Mouse (Mus musculus) gastrocnemius, adult 8-10 months (tissue): ENCODE measurements at regions not wholly inside any gene's neighbourhood (a gene's known extent, or its start where the extent isn't known, plus 50 kb on each side); places are given as distances from the start of the nearest gene placed in this dataset.

Source experiments
- DNase-seq, 2 experiments: peaks; one replicate each; pipeline ENCODE4 v3.0.0; 2022; ENCODE audit warnings: low spot score in 2 of 2

DNA sequence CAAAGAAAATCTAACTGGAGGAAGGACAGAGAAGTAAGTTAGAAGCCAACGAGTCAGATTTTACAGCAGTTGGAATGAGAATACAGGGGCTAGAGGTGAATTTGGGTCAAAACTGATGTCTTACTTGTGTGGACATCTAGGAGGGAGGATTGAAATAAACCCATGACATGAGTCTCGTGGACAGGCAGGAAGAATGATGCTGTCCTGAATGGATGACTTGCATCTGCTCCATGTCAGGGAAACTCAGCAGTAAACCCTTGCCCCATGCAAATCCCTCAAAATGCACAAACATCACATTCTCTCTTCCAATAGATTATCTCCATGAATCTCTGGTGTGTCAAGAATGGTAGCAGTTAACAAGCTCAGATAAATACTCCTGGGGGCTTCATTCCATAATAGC, 729.1 kb downstream of the Dhx35 start:
- DNase-seq: no peak

DNA sequence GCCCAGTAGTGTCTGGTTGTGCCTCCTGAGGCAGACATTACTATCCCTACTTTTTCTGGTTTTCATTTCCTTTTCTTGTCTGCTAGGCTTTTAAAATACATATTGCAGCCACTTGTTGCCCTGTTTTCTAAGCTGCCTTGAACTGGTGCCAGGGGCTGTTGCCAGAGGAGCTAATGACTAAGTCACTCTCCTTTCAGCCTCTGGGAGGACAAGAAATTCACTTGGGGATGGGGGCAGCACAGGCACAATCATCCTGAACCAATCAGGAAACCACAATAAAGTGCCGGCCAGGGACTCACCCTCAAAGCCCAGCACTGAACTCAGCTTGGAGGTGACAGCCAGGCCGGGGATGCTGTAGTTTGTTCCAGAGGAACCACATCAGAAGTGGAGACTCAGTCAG, 740.3 kb downstream of the Dhx35 start:
- DNase-seq: peak; percentile 51 to 70

DNA sequence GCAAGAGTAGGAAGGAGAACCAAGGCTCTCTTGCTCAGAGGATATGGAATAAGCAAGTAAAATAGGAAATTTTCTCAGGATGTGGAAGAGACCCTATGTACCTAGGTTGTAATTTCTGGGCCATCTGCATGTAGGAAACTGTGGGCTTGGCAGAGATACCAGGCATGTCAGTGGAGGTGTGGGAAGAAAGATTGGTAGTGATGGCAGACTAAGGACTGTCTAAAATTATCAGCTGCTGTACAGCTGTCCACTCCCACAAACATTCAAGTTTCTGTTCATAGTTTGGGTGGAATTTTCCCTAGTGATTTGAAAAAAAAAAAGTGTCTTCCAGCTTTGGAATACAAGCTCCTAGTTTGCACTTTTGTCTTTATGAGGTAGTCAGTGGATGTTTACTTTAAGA, 744.7 kb downstream of the Dhx35 start:
- no peak for DNase-seq

DNA sequence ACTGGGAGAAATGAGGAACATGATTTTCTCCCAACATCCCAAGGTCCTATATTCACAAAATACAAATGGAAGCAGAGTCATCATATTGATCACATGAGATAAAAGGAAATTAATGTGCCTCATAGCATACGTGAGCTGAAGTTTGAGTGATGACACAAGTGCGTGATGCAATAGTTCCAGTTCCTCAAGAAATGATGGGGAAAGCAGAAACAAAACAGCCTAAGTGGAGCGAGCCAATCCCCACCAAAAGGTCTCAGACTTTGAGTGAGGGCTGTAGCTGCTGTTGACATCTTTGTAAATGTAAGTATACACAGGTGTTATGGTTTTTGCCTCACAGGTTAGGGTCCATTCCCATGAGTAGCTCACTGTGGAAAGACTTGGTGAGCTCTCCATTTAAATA, 763.0 kb downstream of the Dhx35 start:
- DNase-seq: no peak

DNA sequence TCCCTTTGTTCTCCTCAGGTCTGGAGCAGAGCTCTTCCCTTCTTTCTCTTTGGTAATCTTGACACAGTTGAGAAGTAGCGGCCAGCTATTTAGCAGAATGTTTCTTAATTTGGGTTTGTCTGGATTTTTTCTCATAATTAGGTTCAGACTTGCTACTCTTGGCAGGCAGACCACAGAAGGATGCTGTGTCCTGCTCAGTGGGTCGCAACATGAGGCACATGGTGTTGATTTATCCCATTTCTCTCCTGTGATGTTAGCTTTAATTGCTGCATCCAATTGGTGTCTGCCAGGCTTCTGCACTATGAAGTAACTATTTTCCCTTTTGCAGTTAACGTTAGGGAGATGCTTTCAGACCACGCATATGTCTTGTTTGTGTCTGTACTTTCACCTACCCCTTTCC, 768.7 kb downstream of the Gm826 start:
- no peak for DNase-seq

DNA sequence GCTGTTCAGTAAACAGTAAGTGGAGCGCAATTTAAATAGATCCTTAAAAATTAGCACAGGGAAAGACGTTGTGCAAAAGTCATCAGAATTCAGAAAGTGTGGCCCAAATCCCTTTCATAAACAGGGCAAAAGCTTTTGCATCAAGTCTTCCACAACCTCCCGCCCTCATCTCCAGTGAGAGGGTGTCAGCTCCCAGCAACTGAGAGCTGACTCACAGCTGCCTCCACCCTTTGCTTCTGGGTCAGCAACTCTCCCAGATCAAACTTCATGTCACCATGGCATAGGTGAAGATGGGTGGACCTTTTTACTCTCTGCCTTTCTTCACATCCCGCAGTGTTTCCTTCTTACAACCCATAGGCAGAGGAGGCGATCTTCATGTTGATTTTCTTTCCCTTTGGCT, 768.0 kb downstream of the Gm826 start:
- DNase-seq: peak in 1 of 2 experiments; percentile 5

DNA sequence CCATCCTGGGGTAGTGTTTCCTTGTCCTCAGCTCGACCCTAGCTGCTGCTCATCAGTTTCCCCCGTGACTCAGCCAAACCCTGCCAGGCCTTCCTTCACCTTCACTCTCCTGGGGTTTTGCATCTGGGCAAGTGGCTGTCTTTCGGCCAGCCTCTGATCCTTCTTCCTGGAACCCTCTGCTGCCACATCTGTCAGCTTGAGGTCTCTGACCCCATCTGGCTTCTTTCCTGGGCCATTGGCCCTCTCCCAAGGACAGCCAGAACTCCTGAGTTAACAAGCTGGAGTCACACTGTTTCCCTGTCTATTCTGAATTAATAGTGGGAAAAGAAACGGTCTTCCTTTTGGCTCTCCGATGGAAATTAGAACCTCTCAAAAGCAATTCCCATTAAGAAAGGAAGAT, 767.5 kb downstream of the Gm826 start:
- peak; percentile 77 to 81 for DNase-seq

DNA sequence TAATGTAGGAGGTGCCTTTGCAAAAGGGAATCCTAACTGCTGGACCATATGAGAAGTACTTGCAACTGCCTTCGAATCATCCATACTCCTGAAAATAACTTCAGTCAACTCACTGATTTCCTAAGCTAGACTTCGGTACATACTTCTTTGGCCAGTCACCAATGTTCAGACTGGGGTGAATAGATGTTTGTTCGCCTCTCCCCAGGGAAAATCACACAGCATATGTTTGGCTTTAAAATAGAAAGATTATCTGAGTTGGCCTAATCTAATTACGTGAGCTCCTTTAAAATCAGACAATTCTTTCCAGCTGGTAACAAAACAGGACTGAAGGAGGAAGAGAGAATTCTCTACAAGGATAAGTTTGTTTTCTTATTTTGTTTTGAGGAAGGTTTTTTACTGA, 765.6 kb downstream of the Gm826 start:
- DNase-seq: no peak

DNA sequence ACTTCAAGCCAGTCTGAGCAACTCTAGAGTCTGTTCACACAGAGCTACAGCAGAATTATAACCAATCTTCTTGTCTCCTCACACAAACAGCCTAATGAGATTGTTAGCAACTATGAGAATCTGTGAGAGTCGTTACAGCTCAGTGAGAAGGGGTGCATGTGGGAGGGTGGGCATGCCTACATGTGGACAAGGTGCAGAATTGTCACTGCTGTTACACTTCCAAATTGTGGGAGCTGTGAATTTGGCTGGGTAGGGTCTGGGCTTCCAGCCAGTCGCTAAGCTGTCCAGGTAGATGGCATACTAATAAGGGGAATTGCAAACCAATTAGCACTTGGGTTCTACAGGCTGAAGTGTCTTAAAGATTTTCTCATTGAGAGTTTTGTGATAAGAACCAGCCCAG, 762.1 kb downstream of the Gm826 start:
- no peak for DNase-seq

DNA sequence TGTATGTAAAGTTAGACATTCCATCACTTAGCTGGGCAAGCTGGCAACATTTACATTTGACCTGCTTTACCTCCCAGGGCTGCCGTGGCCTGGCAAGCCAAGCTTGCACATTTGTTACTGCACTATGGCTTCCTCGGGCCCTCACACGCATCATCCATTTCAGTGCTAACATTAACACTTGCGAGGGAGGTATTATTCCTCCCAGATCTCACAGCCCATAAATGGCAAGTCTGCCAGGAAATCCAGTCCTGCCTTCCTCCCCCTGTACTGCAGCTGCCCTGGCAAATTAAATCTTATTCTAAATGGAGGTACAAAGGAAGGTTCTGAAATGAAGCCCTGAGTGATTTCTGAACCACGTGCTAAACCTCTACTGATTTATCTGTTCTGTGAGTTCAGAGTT, 758.7 kb downstream of the Gm826 start:
- no peak for DNase-seq

DNA sequence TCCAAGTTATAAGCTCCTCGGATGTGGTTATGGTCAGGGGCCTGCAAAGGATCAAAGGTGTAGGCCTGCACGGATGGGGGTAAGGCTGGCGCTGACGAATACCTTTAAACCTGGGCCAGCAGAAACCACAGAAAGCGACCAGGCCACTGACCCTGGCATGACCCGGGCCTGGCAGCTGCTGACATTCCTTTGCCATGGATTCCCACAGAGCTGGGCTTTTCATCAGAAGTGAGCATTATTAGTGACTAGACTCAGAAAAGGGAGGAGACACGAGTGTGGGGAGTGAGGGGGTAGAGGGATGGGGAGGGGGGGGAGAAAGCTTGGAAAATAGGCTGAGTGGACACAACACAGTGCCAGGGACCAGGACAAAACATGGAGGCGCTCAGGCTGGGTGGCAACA, 750.9 kb downstream of the Gm826 start:
- no peak for DNase-seq

DNA sequence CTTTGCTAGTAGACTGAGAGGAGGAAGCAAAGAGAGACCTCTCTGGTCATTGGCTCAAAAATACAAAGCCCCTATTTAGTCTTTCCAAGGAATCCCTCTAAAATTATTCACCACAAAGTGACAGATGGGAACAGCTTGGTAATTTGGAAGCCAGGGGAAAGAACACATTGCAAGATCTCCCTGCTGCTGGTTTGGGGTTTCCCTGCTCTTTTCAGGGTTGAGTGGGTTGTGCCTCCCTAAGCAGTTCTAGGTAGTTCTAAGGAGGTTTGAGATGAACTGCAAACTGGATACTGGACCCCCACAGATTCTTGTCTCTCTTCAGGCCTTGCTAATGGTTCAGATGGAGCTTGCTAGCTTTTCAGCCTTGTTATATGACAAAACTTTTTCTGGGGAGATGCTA, 749.3 kb downstream of the Gm826 start:
- DNase-seq: no peak

DNA sequence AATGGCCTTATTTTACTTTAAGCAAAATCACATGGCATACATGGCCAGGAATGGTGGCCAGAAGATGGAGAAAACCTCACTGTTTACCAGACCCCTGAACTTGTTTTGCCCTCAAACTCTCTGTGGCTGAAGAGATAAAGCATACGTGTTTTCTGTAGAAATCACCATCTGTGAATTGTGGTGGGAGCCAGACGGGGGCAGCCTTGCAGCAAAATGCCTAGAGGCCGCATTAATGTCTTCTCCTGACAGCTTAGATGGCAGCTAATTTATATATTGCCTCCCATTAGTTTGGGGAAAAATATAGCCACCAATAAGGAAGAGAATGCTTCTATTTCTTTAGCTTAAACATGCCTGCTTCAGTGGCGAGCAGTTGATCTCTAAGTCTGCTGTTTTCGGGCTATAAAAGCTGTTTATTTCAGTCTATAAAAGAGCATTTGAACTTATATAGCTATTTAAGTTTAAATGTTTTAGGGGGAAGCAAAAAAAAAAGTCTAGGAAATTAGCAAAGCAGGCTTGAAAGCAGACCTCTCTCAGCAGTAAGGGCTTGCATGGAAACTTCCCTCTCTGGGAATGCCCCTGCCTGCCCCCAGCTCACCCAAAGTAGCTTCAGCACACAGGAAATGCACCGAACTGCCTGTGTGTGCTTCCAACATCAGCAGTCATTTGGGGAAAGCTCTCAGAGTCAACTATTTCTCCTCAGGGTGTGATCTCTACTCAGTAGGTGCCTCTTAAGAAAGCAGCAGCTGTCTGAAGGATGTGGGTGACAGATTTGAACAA, 747.1 kb downstream of the Gm826 start:
- DNase-seq: no peak

DNA sequence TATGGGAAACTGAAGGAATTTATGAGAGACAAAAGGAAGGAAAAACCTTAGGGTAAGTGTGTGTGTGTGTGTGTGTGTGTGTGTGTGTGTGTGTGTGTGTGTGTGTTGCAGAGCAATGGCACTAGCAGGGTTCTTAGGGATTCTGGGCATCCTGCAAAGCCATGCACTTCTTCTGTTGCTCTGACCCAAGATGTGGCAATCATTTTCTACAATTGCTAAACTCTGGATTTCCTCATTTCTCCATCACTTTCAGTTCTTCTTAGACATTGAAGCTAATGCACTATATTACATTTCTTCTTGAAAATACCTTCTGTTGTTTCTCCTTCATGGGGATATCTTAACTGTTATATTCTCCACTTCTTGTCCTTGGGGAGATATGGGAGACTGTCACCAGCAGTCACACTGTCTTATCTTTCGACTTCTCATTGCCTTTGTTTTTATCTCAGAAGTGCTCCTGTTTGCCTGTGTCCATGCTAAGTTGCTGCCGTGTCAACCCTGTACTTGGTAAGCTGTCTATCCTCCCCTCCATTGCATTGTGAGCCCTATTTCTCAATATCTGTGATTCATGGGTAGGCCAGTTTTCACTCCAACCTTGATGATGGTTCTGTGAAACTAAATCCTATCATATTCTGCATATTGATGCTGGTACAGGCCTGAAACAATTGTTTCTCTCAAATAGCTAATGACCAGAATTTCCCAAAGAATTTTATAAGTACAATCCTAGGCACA, 742.4 kb downstream of the Gm826 start:
- no peak for DNase-seq

DNA sequence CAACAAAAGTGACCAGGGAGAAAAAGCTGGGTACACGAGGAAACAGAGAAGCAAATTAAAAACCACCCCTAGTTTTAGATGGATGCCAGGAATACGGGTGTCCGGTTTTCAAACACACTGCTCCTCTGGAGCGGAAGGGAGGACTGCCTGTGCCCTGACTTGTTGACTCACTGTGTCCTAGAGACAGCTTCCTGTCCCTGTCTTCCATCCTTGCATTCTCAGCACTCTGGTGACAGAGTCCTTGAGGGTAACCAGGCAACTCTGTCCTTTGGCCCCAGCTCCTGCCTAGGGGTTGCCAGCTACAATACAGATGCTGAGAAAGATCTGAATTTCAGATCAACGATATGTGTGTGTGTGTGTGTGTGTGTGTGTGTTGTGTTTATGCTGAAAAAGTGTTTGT, 741.1 kb downstream of the Gm826 start:
- DNase-seq: no peak

DNA sequence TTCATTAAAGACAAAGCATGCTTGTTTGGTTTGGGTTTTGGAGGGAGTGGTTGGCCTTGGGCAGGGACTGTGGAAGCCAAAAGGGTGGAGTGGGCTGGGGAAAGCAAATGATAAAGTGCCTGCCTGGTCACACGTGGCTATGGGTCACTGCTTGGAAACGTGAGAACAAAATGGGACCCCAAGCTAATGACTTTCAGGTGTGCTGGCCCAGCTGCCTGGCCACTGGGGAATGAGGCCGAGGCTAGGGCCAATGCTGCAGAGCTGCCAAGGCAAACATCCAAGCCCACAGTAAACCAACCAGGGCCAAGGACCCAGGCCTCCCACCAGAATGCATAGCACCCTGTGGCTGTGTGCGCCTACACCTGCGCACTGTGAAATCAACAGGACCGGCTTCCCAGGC, 737.7 kb downstream of the Gm826 start:
- peak in 1 of 2 experiments; percentile 26 for DNase-seq

DNA sequence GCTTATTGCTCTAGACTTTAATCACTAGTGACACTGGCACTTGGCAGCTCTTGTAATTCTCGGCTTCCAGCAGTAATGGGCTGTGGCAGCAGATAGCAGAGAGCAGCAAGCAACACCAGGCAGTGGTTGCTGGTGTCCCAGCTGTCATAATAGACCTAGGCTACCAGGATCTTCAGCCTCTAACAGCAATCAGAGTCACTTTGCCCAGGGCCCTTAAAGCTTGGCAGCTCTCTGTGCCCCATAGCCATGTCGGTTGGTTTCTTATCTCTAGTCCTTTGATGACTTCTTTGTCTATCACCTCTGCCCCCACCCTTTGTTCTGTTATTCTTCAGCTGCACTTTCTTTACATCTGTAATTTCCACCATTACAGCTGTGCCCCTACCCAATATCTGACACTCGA, 735.9 kb downstream of the Gm826 start:
- DNase-seq: no peak

DNA sequence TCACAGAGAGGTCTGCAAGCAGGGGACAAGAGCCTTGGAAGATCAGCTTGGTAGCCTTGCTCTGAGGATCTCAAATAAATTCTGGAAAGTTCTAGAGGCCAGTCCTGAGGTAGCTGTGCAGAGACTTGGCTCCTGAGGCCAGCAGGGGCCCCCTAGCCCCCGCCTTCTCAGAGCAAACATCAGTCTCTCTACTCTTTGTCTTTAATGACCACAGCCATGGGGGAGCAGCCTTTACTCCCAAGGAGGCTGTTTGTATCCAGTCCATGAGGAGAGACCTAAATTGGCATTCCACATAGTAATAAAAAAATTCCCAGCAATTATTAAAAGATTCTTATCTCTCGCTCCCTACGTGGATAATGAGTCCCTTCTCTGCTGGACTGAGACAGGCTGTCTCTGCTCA, 726.8 kb downstream of the Gm826 start:
- DNase-seq: no peak

DNA sequence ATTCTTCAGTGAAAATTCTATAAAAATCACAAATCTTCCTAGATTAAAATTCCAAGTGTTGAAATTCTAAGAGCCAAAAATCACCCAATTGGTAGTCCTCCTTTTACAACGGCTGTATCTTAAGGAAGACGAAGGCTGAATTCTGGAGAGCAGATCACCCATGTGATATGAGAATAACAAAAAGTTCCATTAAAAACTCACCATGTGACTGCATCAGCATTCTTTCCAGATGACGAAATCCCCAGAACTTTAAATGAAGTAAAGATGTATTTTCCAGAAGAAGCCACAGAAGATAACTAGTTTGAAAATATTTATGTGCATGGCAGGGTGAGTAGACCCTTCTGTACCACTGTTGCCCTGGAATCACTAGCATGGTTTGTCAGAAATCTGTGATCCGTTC, 723.5 kb downstream of the Gm826 start:
- no peak for DNase-seq

DNA sequence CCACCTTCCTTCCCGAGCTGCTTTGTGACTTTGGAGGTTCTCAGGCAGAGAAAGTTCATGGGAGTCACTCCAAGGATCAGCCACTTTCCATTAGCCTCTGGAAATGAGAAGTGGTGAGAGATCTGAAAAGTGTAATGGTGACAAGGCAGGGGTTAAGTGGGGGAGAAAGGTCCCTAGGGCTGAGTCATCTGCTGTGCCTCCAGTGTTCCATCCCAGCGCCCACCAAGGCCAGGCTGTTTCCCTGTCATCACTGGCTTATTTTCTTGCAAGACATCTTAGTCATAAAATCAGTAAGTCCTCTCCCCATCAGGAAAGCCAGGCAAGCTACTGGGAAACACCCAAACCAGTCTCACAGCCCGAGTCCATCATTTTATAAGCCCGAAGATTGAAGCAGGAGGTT, 717.3 kb downstream of the Gm826 start:
- no peak for DNase-seq

DNA sequence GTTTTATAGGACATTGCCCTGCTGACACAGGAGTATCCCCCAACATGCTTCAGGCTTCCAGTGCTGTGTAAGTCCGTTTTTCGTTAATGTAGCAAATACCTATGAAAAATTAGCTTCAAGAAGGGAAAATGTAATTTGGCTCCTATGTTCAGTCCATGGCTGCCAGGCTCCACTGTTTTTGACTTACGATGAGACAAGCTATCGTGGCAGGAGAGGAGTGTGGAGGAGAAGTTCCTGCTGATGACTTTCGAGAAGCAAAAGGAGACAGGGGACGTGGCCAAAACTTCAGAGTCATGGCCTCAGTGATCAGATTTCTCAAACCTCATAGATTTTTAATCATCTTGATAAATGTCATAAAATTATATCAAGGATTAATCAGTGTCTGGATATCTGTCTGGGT, 712.7 kb downstream of the Gm826 start:
- no peak for DNase-seq

DNA sequence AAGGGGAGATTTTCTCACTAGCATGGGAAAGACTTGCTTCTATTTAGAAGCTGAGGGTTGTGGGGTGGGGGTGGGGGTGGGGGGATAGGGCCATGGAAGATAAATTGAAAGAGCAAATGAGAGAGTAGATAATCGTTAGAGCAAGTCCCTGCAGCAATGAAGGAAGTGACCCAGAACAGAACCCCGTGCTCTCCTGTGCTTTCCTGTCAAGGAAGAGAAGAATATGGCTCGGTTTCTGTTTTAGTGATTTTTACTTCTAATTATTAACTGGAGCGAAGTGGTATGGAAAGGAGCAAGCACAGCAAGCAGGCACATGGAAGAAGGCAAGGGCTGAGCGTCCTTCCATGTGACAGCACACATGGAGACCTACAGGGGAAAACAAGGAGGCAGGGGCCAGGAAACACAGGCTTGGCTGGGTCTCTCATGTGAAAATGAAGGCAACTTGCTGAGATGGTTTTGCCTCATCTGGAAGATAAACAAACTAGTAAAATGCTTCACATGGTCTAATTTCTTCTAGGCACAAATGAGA, 711.8 kb downstream of the Gm826 start:
- DNase-seq: no peak

DNA sequence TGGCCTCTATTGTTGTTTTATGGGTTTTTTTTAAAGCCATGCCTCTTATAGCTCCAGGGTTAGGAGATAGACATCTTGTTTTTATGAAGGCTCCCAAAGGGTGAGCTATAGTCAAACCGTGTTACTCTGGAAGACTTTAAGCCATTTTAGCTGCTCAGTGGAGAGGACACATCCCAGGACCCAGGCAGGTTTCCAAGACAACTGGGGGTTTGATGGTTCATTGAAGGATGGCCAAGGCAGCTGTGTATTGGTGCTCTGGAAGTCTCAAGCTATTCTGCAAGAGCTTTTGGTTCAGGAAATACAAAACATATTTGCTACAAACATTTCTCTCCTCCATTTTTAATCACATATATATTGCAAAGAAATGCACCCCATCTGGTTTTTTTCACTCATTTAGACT, 708.7 kb downstream of the Gm826 start:
- DNase-seq: peak; percentile 26 to 47
